Mouse (Mus musculus) MEL (cell line): ENCODE data around the gene Erbin.

Experiments
- MAX ChIP-seq: IDR thresholded peaks from 2 replicates; pipeline ENCODE4 v1.6.1; 2011; ENCODE audit warnings: low read length, improper control_type of control experiment
- MAZ ChIP-seq: IDR thresholded peaks from 2 replicates; pipeline ENCODE4 v1.6.1; 2012; ENCODE audit warnings: low read depth, mild to moderate bottlenecking, inconsistent platforms, low read length, improper control_type of control experiment

DNA sequence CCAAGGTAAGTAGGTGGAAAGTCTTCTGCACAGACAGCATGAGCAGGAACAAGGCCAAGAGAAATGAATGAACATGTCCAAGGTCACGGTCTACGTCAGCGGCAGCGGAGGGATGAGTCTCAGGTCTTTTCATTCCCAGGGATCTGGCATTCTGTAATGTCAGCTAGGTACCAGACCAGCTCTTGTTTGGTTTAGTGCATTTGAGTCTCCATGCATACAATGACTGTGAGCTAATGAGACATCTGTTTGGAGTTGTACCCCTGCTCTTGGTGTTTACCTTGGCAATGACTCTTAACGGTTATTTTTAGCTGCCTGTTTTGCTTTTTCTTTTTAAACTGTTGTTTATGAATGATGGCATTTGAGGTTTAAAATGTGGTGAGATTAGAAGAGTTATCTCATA is 39.5 kb upstream of the Erbin start:
- TF ChIP-seq MAX, result no peak
- no peak for TF ChIP-seq MAZ
